Mouse (Mus musculus) cortical plate, adult 2 months (tissue): ENCODE data around the gene Ssr1. TPM values are rescaled to one million over a fixed set of nuclear protein-coding genes. Genes with fewer than 3 reads are reported as not detected.

Experiments
- H3K27ac ChIP-seq: fragments of 200-500 bp; 2 replicates; pipeline ENCODE4 v1.5.1; 2012; ENCODE audit warnings: low read length, control low read depth, inconsistent platforms; ENCODE audit not compliant: insufficient read depth
- H3K4me1 ChIP-seq: fragments of 200-500 bp; 2 replicates; pipeline ENCODE4 v1.6.1; 2011; ENCODE audit warnings: low read length; ENCODE audit not compliant: control insufficient read depth, insufficient read depth
- H3K4me3 ChIP-seq: fragments of 200-500 bp; 2 replicates; pipeline ENCODE4 v1.5.1; 2011; ENCODE audit warnings: mild to moderate bottlenecking, low read length, control low read depth; ENCODE audit not compliant: insufficient read depth
- CTCF ChIP-seq: fragments of 200-500 bp; IDR thresholded peaks from 2 replicates; pipeline ENCODE4 v1.5.1; 2011; ENCODE audit warnings: mild to moderate bottlenecking, control low read depth, low read length; ENCODE audit not compliant: insufficient read depth; ENCODE audit errors: extremely low read depth
- POLR2A ChIP-seq: fragments of 200-500 bp; IDR thresholded peaks from 2 replicates; pipeline ENCODE4 v1.6.1; 2011; ENCODE audit warnings: mild to moderate bottlenecking, low read length, control low read depth; ENCODE audit not compliant: insufficient read depth; ENCODE audit errors: extremely low read depth
- polyA plus RNA-seq: library from polyadenylated mRNA; depleted of rRNA; stranded (reverse); fragments of >200 nt; gene quantifications from 2 replicates; pipeline ENCODE4 v1.2.3, GENCODE M21; 2012

Gene Ssr1
- polyA plus RNA-seq, 1 experiment: 28.0 TPM

DNA sequence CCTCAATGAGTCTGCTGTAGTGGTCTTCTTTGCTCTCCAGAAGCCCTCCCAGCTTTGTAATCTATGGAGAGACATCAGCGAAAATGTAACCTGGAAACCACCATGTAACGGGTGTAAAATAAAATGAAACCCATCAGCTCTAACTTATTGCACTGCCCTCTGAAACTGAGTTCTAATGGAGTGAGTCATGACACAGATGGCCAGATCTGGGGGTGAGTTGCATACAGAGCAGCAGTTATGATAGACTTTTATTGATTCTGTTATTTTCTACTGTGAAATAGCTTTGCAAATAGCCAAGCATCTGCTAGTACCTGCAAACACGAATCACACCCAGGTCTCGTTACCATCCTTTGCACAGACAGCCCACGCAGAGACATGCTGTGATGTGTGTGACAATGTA lies 18.4 kb upstream of the Ssr1 start:
- Histone ChIP-seq H3K27ac (no peak overlapping the region), H3K4me3 (no peak overlapping the region), H3K4me1 (no peaks in the 10 kb centered on the region)
- TF ChIP-seq POLR2A (no peak), CTCF (no peak)

DNA sequence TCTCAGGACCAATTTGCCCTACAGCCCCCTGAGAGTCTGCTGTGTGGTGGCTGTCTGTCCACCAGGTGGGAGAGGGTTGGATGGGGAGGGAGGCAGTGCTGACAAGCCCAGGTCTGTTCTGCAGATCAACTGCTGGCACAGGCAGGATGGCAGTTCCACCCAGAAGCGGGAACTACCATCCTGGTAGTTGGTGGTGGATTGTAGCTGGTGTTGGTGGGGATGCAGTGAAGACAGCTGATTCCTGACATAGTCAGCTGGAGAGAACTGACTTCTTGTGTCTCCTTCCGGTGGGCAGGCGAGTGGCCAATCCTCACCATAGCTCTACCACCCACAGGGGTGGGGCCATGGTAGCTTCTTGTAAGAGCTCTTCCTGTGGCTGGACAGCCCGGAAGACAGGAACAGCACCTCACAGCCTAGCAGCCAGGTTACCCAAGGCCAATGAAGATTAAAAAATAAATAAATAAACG lies 16.5 kb upstream of the Ssr1 start:
- no peak overlapping the region for H3K4me3 ChIP-seq
- H3K4me1 ChIP-seq: no peaks in the 10 kb centered on the region
- no peak overlapping the region for H3K27ac ChIP-seq
- TF ChIP-seq POLR2A: no peak
- no peak for TF ChIP-seq CTCF

DNA sequence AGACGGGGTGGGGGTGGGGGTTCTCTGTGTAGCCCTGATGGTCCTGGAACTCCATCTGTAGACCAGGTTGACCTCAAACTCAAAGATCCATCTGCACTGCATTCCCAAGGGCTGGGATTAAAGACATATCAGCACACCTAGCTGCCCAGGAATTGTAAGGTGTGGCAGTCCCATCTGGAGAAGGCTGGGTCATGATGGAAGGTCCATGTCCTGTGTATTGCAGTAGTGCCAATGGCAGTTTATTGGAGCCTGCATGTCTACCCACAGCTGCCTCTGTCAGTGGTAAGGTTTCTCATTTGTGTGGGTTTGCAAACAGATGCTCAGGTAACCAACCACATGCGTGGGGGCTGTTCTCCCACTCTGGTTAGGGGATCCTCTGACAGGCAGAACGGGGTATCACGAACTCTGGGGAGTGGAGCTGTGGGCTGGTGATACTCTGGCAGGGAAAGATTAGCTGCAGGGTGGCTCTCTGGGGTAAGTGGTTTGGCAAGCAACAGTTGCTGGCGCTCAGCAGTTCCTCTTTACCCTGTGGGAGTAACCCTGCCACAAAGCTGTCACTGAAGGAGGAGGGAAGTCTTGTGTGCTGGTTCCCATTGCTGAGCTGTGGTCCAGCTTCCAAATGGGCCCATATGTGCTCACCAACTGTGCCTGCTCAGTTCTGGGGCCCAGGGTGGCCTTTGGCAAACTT lies 15.8 kb upstream of the Ssr1 start:
- no peaks in the 10 kb centered on the region for H3K4me1 ChIP-seq
- no peak for TF ChIP-seq POLR2A
- TF ChIP-seq CTCF: no peak
- H3K4me3 ChIP-seq: no peak overlapping the region
- no peak overlapping the region for H3K27ac ChIP-seq

DNA sequence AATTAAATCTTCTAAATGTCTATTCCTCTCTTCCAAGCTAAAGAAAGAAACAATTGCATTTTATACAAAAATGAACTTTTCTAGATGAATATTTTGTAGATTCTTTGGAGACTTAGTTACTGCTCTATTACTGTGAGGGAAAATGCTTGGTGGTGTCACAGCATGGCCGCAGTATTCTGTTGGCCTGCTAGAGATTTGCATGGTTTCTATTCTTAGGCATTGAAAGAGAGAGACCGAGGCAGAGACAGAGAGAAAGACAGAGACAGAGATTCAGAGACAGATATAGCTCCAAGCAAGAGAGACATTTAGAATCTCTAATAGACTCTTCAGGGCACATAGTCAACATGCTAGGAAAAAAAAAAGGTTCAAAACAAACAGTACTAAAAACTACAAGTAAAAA lies 14.0 kb upstream of the Ssr1 start:
- TF ChIP-seq POLR2A (no peak), CTCF (no peak)
- H3K4me1 ChIP-seq: no peaks in the 10 kb centered on the region
- H3K4me3 ChIP-seq: no peak overlapping the region
- no peak overlapping the region for H3K27ac ChIP-seq

DNA sequence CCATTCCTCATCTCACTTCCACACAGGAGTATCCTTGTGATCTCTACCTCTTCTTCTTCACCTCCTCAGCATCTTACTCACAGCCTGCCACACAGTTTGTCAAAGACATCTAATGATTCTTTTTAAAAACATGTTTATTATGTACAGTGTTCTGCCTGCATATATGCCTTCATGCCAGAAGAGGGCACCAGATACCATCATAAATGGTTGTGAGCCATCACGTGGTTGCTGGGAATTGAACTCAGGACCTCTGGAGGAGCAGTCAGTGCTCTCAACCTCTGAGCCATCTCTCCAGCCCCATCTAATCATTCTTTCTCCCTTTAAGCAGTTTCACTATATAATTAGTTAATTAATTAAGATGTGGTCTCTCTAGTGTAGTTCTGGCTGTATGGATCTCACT lies 8.4 kb upstream of the Ssr1 start:
- Histone ChIP-seq H3K4me3 (no peak overlapping the region), H3K4me1 (no peaks in the 10 kb centered on the region), H3K27ac (no peak overlapping the region)
- TF ChIP-seq CTCF: no peak
- TF ChIP-seq POLR2A: no peak

DNA sequence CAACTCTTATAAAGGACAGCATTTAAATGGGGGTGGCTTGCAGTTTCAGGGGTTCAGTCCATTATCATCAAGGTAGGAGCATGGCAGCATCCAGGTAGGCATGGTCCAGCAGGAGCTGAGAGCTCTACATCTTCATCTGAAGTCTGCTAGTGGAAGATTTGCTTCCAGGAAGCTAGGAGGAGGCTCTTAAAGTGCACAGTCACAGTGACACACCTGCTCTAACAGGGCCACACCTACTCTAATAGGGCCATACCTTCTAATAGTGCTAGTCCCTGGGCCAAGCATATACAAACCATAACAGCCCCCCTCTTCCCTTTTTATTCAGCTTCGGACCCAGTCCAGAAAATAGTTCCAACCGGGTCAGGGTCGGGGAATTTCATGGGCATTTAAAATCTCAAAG lies 5.7 kb upstream of the Ssr1 start:
- no peak overlapping the region for H3K4me3 ChIP-seq
- H3K4me1 ChIP-seq: no peaks in the 10 kb centered on the region
- TF ChIP-seq CTCF: no peak
- TF ChIP-seq POLR2A: no peak
- no peak overlapping the region for H3K27ac ChIP-seq

DNA sequence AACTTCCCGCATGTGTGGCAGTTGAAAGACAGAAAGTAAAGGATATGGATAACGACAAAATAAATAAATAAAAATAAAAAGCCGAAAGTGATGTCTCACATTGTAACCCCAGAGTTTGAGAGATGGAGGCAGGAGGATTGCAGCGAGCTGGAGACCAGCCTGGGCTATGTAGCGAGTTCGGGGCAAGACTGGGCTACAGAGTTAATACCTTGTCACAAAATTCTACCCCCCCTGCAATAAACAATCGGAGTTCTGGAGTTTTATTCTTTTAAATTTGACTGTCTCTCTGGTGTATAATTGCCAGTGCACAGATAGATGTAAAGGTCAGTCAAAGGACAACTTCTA lies 360 bp upstream of the Ssr1 start:
- TF ChIP-seq POLR2A (no peak), CTCF (no peak)
- peaks cover 3% of the 10 kb centered on the region for H3K4me1 ChIP-seq
- no peak overlapping the region for H3K27ac ChIP-seq
- peak overlapping the region; percentile 73 for H3K4me3 ChIP-seq

DNA sequence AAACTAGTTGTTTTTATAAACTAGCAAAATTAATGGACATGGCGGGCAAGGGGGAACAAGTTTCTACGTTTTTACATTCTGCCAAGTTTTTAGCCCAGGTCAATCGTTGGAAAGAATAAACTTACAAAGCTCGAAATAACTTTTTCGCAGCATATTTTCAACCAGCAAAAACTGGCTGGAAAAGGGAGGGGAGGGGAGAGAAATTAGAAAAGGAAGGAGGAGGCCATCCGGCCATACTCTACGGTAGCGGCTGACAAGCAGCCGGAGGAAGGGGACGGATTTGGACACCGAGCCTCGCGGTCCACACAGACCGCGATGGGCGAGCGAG lies 677 bp downstream of the Ssr1 start:
- Histone ChIP-seq H3K27ac (no peak overlapping the region), H3K4me1 (peaks cover 3% of the 10 kb centered on the region), H3K4me3 (peak overlapping the region; percentile 73)
- TF ChIP-seq CTCF: no peak
- no peak for TF ChIP-seq POLR2A

DNA sequence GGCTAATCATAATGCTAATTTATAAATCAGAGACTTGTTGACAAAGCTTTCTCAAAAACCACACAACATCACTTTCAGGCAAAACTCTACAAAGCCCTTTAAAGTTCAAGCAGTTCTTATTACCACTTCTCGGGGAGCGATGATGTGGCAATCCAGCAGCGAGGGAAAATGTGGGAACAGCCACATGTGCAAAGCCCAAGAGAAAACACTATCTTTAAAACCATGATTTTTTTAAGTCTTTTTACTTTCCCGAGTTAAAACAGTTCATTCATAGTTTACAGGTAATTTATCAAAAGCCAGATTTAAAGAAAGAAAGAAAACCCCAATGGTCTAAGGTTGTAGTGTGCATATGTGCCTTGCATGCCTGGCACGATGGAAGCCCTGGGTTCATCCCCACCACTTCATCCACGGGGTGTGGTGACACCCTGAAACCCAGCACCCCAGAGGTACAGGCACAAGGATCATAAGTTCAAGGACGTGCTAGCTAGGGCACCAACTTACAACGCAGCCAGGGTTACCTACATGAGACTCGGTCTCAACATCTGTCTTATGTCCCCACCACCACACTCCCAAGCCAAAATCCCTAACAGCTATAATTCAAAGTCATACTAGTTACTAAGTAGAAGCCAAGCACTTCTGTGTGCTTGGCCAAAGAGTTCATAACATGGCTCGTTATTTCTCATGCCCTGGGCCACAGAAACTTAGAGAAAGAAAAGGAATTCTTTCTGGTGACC lies 1.2 kb downstream of the Ssr1 start:
- no peak overlapping the region for H3K27ac ChIP-seq
- peak overlapping the region; percentile 73 for H3K4me3 ChIP-seq
- peaks cover 3% of the 10 kb centered on the region for H3K4me1 ChIP-seq
- no peak for TF ChIP-seq POLR2A
- TF ChIP-seq CTCF: no peak

DNA sequence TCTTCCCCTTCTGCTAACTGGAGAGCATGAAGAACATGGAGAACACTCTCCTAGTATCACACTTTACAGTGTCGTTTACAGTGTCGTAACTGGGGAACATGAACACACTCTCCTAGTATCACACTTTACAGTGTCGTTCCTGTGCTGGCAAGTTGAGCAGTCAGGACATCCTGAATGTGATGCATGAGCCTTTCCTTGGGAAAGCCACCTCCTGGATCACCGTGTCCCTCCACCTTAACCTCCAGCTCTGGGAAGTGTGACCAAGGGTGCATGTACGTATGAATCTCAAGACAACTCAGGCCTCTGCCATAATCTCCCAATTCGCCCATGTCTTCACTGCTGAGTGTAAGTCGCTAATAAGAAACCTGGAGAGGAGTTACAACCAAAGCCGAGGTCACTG lies 4.3 kb downstream of the Ssr1 start:
- TF ChIP-seq CTCF (no peak), POLR2A (no peak)
- Histone ChIP-seq H3K4me1 (peaks cover 3% of the 10 kb centered on the region), H3K4me3 (no peak overlapping the region), H3K27ac (no peak overlapping the region)

DNA sequence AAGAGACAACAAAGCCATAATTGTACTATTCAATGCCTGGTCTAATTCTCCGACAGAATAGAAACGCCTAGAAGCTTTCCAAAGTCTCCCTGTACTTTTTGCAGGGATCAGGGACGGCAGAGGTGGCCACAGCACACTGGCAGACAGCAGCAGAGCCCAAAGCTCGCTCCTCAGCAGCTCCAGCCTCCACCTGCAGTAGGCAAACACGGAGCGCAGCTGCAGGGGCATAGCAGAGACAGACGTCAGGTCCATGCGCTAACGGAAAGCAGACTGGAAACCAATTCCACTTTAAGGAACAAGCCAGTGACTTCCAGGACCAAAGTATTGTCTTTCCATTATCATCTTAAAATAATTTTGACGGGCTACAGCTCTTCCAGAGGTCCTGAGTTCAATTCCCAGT lies 7.9 kb downstream of the Ssr1 start:
- H3K4me3 ChIP-seq: no peak overlapping the region
- no peaks in the 10 kb centered on the region for H3K4me1 ChIP-seq
- TF ChIP-seq POLR2A (no peak), CTCF (no peak)
- H3K27ac ChIP-seq: no peak overlapping the region
